Mouse (Mus musculus): ENCODE measurements around the gene St3gal3.

DNA sequence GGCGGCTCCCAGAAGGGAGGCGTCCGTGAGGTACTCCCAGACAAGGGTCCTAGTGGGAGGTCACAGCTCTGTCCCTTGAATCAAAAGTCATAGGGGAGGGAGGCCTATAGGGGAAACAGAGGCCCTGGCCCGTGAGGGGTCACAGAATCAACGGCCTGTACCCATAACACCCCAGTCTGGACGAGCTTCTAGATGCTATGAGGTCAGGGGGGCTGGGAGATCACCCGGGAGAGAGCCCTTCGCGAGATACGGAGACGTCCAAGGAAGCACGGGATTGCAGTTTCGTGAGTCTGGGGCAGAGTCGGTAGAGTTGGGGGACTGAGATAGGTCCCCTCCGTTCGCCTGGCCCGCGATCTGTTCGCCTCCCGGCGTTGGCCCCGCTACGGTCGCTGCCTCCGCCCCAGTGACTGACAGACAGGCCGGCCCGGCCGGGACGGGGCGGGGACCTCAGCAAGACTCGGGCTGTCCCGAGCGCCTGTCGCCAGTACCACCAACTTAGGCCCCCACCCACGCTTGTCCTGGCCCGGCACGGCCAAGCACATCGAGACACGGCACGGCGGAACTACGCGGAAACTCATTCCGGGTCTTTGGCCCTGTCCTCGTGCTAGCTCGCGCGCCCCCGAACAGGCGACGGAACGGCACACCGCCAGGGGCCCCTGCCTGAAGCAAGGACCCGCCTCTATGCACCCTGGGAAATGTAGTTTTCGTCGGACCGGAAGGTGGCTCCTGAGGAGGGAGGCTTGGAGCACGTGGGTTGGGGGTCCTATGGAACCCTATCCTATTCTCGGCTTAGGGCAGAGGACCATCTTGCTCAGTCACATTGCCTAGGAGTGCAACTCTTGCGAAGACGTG, 219.9 kb downstream of the St3gal3 start, which contains the start of gene Ipo13:
- TF ChIP-seq CTCF (IDR thresholded peaks at IDR 0.05; ENCODE audit: low read depth) (peak; percentile 44), EP300 (IDR thresholded peaks at IDR 0.05; ENCODE audit: low read depth) (peak; percentile 84)
